Mouse (Mus musculus): ENCODE data around the gene Barhl1. TPM values are rescaled to one million over a fixed set of nuclear protein-coding genes. Genes with fewer than 3 reads are reported as not detected.

The Barhl1 gene
- total and polyA plus RNA-seq, 3 experiments, result 0.15 to 0.47 TPM; not detected in 1

- no peak for DNase-seq (ENCODE audit: low read depth, low spot score)
- no peak for TF ChIP-seq SMC3 (IDR thresholded peaks at IDR 0.05; ENCODE audit: low read depth, low read length)
- TF ChIP-seq E2F4 (IDR thresholded peaks at IDR 0.05; ENCODE audit: borderline replicate concordance, low read depth, low read length), result no peak
- TF ChIP-seq JUND (IDR thresholded peaks at IDR 0.05; ENCODE audit: low read depth, low read length), result no peak
- TF ChIP-seq NRF1 (IDR thresholded peaks at IDR 0.05; ENCODE audit: insufficient read depth, low read depth, low read length, poor library complexity, severe bottlenecking), result no peak
- TF ChIP-seq ZC3H11A (IDR thresholded peaks at IDR 0.05; ENCODE audit: low read depth, low read length), result no peak
- no peak for TF ChIP-seq TBP (IDR thresholded peaks at IDR 0.05; ENCODE audit: low read depth, low read length)
- no peak for TF ChIP-seq MAX (IDR thresholded peaks at IDR 0.05; ENCODE audit: low read length)
- Histone ChIP-seq H3K9me3 (replicated peaks; ENCODE audit: insufficient read depth, low read length) (no peaks in the 10 kb centered on the region), H3K4me3 (ENCODE audit: control insufficient read depth in 1 of 2, insufficient read depth in 1 of 2, low read depth in 2 of 2, low read length in 2 of 2) (no peak overlapping the region), H3K36me3 (ENCODE audit: control insufficient read depth in 1 of 2, insufficient read depth in 2 of 2, low read length in 2 of 2) (no peaks in the 10 kb centered on the region), H3K79me2 (ENCODE audit: control insufficient read depth, insufficient read depth, low read length, poor library complexity) (no peaks in the 10 kb centered on the region), H3K9ac (ENCODE audit: control insufficient read depth, low read depth, low read length, poor library complexity, severe bottlenecking) (no peak overlapping the region), H3K27me3 (ENCODE audit: control insufficient read depth in 1 of 2, insufficient read depth in 2 of 2, low read length in 2 of 2) (no peaks in the 10 kb centered on the region), H3K4me1 (ENCODE audit: control insufficient read depth in 1 of 2, insufficient read depth in 2 of 2, low read length in 2 of 2) (no peaks in the 10 kb centered on the region), H3K27ac (ENCODE audit: control insufficient read depth, low read depth, low read length) (no peak overlapping the region)
These were observed 5.6 kb downstream of the Barhl1 start for GRCm38 (mm10) chr2:28910877-28911276.

GRCm38 (mm10) chr2:28909818-28910710 lies 6.4 kb downstream of the Barhl1 start:
- H3K4me3 ChIP-seq (ENCODE audit: control insufficient read depth in 1 of 2, insufficient read depth in 1 of 2, low read depth in 2 of 2, low read length in 2 of 2), result no peak overlapping the region
- H3K79me2 ChIP-seq (ENCODE audit: control insufficient read depth, insufficient read depth, low read length, poor library complexity), result no peaks in the 10 kb centered on the region
- no peak for TF ChIP-seq ELF1 (IDR thresholded peaks at IDR 0.05; ENCODE audit: low read depth, low read length)
- no peak for TF ChIP-seq MYC (IDR thresholded peaks at IDR 0.05; ENCODE audit: low read depth, low read length)
- no peak for TF ChIP-seq EP300 (IDR thresholded peaks at IDR 0.05; ENCODE audit: low read depth in 1 of 2, low read length in 2 of 2)
- no peak for TF ChIP-seq POLR2AphosphoS2 (IDR thresholded peaks at IDR 0.05; ENCODE audit: low read length)
- TF ChIP-seq CHD2 (IDR thresholded peaks at IDR 0.05; ENCODE audit: low read length), result no peak
- no peak for TF ChIP-seq USF1 (IDR thresholded peaks at IDR 0.05; ENCODE audit: low read depth, low read length)
- DNase-seq (ENCODE audit: low read depth, low spot score), result no peak
- no peaks in the 10 kb centered on the region for H3K4me1 ChIP-seq (ENCODE audit: control insufficient read depth in 1 of 2, insufficient read depth in 2 of 2, low read length in 2 of 2)
- H3K36me3 ChIP-seq (ENCODE audit: control insufficient read depth in 1 of 2, insufficient read depth in 2 of 2, low read length in 2 of 2), result no peaks in the 10 kb centered on the region
- H3K27me3 ChIP-seq (ENCODE audit: control insufficient read depth in 1 of 2, insufficient read depth in 2 of 2, low read length in 2 of 2), result no peaks in the 10 kb centered on the region
- no peak overlapping the region for H3K27ac ChIP-seq (ENCODE audit: control insufficient read depth, low read depth, low read length)
- no peaks in the 10 kb centered on the region for H3K9me3 ChIP-seq (replicated peaks; ENCODE audit: insufficient read depth, low read length)
- H3K9ac ChIP-seq (ENCODE audit: control insufficient read depth, low read depth, low read length, poor library complexity, severe bottlenecking), result no peak overlapping the region
